Mouse (Mus musculus) G1E-ER4 (cell line): ENCODE measurements around the gene Synpo2l. TPM values are rescaled to one million over a fixed set of nuclear protein-coding genes. Genes with fewer than 3 reads are reported as not detected.

ENCODE experiments used
- GATA1 ChIP-seq: IDR thresholded peaks from one replicate; pipeline ENCODE4 v1.8.0; 2012; ENCODE audit warnings: low read length, inconsistent platforms
- polyA plus RNA-seq: library from polyadenylated mRNA; stranded (reverse); fragments of >175 nt; gene quantifications from 2 replicates; pipeline ENCODE4 v1.2.3, GENCODE M21; 2012

The Synpo2l gene
- polyA plus RNA-seq, 1 experiment, result 0.08 TPM

DNA sequence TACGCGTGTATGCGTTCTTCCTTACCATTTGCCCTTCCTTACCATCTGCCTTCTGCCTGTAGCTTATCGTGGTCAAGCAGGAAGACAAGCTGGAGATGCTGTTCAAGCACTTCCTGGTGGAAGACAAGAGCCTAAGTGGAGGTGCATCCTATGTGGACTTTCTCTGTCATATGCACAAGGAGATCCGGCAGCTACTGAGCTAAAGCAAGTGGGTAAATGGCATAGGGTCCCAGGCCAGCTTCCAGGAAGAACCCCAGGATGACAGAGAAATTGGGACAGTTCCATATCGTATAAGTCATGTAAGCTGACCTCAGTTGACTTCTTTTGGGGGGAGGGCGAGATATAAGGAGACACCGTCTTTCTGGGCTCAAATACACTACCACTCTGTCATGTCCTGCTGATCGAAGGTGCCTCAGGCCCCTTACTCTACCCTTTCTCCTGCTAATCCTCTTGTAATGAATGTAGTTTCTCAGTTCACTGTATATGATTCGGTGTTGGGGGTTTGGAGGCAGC, 25.5 kb upstream of the Synpo2l start:
- no peak for TF ChIP-seq GATA1

DNA sequence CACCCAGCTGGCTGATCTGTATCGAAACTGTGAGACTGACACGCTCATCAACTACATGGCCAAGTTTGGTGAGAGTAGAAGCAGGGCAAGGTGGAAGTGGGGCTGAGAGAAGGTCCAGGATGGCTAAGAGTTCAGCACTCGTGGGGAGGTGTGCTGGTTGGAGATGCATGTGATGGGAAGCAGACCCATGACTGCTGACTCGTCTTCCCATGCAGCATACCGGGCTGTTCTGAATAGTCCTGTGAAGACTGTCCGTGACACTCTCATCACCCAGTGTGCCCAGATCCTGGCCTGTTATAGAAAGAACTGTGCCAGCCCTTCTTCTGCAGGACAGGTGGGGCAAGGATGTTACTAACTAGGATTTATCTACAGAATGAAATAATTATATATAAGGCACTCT, 23.6 kb upstream of the Synpo2l start:
- TF ChIP-seq GATA1, result no peak

DNA sequence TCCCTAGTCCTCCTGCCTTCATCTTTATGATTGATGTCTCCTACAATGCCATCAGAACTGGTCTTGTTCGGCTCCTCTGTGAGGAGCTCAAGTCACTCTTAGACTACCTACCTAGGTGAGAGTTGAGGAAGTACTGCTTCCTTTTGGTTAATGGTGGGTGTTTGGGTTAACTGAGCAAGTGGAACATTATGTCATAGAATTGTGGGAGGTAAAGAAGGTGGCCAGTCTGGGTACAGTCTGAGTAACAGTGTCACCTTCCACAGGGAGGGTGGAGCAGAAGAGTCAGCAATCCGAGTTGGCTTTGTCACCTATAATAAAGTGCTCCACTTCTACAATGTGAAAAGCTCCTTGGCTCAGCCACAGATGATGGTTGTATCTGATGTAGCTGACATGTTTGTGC, 20.9 kb upstream of the Synpo2l start:
- no peak for TF ChIP-seq GATA1

DNA sequence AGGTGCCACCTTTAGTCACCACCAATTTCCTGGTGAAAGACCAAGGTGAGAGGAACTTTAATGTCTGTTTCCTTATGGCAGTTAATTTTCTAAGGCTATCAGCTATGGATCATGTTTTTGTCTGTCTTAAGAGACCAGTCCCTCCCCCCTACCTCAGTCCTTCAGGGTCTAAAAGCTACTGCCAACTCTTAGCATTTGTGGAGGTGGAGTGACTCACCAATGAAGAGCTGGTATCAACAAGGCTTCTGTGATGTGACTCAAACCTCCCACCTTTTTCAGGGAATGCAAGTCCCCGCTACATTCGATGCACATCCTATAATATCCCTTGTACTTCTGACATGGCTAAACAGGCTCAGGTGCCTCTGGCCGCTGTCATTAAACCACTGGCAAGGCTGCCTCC, 18.4 kb upstream of the Synpo2l start:
- no peak for TF ChIP-seq GATA1

DNA sequence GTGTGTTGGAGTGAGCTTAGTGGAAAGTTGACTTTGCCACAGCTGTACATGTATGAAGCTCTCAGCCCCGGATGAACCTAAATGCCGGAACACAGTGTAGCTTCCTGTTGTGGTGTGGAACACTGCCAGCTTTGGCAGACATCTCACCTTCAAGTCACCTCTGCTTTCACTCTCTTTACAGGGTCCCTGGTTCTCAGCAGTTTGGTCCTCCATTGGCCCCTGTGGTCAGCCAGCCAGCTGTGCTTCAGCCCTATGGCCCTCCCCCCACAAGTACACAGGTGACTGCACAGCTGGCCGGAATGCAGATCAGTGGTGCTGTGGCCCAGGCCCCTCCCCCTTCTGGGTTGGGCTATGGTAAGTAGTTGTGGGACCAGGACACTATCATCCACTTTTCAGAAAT, 14.3 kb upstream of the Synpo2l start:
- TF ChIP-seq GATA1, result no peak

DNA sequence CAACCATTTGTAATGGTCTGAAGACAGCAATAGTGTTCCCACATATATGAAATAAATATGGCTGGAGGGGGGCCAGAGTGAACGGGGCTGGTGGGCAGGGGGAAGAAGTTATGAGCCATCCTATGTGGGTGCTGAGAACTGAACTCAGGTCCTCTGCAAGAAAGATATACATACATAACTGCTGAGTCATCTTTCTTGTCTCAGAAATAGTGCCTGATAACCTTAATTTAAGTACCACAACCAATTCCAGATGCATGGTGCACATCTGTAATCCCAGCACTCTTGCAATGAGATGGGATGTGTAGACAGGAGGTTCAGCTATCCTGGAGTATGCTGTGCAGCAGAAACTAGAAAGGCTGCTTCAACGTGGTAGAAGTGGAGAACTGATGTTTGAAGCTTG, 13.6 kb upstream of the Synpo2l start:
- TF ChIP-seq GATA1, result no peak

DNA sequence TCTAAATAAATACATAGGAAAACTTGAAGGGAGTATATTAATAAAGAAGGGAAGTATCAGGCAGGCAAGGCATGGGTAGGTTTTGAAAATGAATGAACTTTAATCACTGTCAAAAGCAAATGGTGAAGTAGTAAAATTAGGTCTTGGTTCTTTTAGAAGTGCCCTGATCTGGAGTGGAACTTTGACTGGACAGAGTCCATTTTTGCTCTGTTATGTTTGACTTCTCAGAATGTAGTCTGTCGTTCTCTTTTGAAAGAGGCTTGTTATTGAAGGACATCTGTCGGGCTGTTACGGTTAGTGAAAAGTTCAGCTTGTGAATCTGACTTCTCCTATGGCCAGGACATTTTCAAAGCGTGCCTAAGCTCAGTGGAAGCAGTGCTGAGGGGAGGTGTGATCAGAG, 9.8 kb upstream of the Synpo2l start:
- TF ChIP-seq GATA1, result no peak

DNA sequence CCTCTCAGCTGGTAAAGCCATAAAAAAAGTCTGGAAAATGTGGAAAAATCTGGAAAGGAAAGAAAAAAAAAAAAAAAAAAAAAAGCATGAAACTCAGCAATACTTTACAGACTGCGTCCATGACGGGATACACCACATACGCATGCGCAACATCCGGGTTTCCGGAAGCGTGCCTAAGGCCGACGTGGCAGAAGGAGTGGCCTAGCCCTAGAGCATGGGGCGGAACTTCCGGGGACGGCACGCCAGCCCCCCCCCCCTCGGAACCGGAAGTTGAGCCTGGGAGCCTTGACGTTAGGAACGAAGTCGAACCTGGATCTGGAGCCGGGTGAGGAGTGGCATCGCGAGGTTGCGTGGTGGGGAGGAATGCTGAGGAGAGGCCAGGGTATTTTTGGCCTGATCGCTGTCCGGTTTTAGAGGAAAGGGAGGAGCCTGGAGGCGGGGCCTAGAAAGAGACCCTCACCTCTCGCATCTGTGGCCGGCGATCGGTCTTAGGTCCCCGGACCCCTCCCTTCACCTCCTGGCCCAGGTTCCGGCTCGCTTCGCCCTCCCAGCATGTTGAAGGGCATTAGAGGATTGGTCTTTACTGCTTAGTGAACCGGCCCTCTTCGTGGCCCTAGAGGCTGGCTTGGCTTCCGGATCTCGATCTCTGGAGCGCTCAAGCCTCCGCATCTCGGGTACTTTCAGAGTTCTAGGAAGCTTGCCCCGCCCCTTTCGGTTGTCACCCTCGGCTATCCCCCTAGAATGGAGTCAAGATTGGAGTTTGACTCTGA, 6.1 kb upstream of the Synpo2l start, which contains the start of gene Sec24c:
TSS of gene Sec24c (plus strand) at position 245 of the 770 bp plus-strand sequence.
- no peak for TF ChIP-seq GATA1

DNA sequence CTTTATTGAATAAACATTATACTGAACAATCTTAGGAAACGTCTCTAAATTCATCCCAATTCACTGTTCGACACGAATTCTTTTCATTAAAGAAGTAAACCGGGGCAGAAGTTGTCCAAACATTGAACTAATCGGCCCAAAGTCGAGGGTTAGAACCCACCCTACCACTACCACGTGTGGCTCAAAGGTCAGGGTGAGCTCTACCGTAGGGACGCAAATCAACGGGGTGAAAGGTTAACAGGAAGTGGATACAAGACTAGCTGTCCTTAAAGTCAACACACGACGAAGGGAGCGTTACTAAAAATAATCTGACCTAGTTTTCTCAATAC, 5.5 kb upstream of the Synpo2l start:
- no peak for TF ChIP-seq GATA1

DNA sequence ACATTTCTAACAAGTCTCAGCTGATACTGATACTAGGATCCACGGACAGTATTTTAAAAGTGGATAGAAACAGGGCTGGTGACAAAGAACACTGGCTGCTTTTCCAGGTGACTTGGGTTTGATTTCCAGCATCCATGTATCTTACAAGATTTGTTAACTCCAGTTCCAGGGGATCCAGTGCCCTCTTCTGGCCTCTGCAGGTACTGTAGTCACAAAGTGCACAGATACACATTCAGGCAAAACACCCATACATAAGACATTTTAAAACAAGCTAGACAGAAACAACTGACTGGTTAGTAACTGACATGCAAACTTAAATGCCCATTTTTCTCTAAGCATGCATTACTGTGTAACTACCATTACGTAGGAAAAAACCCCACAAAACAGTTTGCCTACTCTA, 4.8 kb upstream of the Synpo2l start:
- TF ChIP-seq GATA1, result no peak

DNA sequence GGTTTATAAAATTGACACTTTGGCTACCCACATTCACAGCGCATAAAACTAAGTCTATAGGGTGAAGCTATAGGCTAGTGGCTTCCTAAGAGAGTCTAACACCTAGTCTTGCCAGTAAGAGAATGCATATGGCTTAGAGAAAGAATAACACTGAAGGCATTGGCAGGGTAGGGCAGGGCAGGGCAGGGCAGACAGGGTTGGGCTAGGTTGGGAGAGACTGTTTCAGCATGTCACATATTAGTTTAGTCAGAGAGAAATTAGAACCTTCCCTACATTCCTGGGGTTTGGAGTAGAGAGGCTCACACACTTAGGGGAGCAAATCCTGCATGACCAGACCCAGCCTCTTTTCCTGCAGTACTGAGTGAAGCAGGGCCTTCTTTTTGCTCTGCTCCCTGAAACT, 685 bp downstream of the Synpo2l start:
- TF ChIP-seq GATA1, result no peak

DNA sequence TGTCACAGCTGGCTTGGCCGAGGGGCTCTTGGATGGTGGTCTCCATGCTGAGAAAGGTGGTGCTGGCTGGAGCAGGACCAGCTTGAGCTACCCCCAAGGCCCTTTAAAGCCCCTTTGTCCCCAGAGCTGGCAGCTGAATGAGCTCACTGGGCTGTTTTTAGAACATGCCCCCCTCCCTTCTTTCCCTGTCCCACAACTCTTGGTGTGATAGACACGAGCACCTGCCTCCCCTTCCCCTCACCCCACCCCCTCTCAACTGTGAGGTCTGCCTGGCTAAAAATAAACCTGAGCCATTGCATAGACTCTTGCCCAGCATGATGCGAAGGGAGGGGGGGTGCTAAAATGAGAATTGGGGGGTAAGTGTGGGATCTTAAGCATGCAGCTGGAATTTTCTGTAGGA, 3.7 kb downstream of the Synpo2l start:
- no peak for TF ChIP-seq GATA1

DNA sequence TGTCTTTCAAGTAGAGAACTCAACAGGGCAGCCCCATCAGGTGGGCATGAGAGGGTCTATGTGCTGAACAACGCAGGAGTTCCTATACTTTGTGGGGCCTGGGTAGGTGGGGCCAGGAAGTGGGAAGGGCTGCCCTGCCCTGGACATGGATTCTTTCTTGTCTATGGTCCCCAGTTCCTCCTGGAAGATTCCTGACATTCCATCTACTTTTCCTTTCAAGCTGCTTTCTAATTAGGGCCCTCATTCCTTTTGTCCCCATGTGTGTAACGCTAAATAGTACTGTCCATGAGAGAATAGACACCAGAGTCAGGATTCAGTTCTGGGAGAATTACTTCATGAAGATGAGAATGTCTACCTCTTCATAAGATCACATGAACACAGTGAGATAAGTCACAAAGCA, 4.6 kb downstream of the Synpo2l start:
- no peak for TF ChIP-seq GATA1

DNA sequence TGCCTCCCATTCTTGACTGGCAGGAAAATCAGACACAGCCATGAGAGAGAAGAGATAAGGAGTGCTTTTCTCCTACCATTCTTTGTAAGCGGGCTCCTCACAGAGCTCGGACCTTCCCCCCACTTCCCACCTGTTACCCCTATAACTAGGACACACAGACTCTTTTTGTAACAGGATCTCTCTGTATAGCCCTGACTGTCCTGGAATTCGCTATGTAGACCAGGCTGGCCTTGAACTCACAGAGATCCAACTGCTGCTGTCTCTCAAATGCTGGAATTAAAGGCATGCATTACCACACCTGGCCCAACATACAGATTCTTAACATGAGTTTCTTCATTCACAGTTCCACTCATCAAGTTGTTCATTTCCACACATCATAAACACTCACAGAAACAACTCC, 5.4 kb downstream of the Synpo2l start:
- TF ChIP-seq GATA1, result no peak

DNA sequence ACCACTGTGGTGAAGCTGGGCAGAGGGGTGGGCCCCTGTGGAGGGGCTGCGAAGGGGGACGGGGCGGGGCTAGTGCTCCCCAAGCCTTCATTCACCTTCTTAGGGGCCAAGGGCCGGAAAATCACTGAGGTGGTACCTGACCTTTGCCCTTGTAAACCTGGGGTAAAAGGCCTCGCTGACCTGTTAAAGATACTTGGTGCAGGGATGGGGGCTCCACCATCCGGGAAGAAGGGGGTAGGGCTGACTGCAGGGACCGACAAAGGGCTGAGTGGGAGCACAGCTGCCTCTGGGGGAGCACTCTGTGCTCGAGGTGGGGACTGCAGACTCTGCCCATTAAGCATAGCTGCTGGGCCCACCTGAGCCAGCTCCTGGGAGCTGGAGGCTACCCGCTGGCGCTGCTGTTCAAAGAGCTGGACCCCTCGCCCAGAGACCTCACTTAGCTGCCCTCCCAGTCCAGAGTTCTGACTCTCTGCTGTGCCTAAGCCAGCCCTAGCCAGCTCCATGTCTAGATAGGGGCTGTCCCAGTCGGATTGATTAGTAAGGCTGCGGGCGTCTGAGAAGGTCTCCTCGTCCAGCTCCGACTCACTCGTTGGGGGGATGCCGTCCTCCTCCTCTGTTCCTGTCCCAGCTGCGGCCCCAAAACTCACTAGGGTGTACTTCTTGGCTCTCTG, 6.4 kb downstream of the Synpo2l start:
- no peak for TF ChIP-seq GATA1

DNA sequence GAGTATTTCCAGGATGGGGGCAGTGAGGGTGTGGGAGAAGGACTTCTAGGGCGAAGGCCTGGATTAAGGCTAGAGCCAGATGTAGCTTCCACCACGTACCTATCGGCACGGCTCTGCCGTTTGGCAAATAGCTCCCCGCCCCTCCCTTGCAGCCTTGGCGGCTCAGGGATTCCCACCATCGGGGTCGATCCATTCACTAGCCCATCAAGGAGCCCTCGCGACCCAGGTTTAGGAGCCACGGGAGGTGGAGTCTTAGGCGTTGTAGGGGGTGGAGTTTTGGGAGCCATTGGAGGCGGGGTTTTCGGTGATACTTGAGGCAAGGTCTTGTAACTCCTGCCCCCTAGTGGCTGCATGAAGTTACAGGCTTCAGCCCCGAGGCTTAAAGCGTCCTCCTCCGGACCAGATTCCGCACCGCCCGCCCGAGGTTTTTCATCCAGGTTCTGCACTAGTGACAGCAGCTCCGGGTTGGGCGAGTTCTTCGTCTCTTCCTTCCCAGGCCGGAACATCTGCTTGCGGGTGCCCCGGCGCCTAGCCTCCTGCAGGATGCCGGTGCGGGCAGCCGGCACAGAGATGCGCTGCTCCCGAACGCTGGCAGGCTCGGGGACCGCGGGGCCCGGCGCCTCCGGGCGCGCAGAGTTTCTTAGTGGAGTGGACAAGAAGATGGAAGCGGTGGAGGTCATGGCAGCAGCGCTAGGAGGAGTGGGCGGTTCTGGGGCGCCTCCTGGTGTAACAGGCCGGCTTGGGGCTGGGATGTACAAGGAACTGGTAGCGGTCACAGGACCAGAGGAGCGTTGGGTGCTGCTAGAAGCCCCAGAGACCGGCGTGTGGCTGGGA, 7.1 kb downstream of the Synpo2l start:
- no peak for TF ChIP-seq GATA1
